Mouse (Mus musculus) G1E (cell line): ENCODE results near the gene Aup1.

Experiments
- CTCF ChIP-seq: IDR thresholded peaks from 2 replicates; pipeline ENCODE4 v1.5.1; 2012; ENCODE audit warnings: low read depth, low read length, inconsistent platforms, mixed read lengths
- GATA1 ChIP-seq: IDR thresholded peaks from 2 replicates; pipeline ENCODE4 v1.6.1; 2012; ENCODE audit warnings: borderline replicate concordance, low read length, inconsistent platforms, mixed read lengths
- GATA2 ChIP-seq: IDR thresholded peaks from 2 replicates; pipeline ENCODE4 v1.6.1; 2012; ENCODE audit warnings: low read depth, low read length, inconsistent platforms, borderline replicate concordance
- POLR2AphosphoS5 ChIP-seq: IDR thresholded peaks from 2 replicates; pipeline ENCODE4 v1.6.1; 2012; ENCODE audit warnings: low read depth, low read length, inconsistent platforms; ENCODE audit not compliant: insufficient replicate concordance
- TAL1 ChIP-seq: conservative IDR thresholded peaks from 2 replicates; pipeline ENCODE4 v1.6.1; 2012; ENCODE audit warnings: low read depth, low read length, inconsistent platforms, mixed read lengths

GRCm38 (mm10) chr6:83101316-83101687 lies 47.0 kb downstream of the Aup1 start, which contains the start of the genes Ccdc142 and Gm42688:
- no peak for TF ChIP-seq GATA1
- no peak for TF ChIP-seq TAL1
- TF ChIP-seq CTCF, result no peak
- no peak for TF ChIP-seq POLR2AphosphoS5
- TF ChIP-seq GATA2, result no peak
